Mouse (Mus musculus): ENCODE results near the gene Akr1c14. TPM values are rescaled to one million over a fixed set of nuclear protein-coding genes. Genes with fewer than 3 reads are reported as not detected.

Akr1c14 gene
- polyA plus RNA-seq (2017; shearing (Covaris generic)) = under 1 TPM; 0.19 to 0.72 TPM

GRCm38 (mm10) chr13:4048719-4049118 lies at the start of gene Akr1c14:
Gene Akr1c14, plus strand, starts transcription at chr13:4049011.

Other genes starting within 250 kb of the Akr1c14 start
- under 1 TPM in 1 of 2 experiments, not detected in 1; 0.47 TPM for gene Calml3, start 244.7 kb upstream of the Akr1c14 start, polyA plus RNA-seq (2017; shearing (Covaris generic))
- under 1 TPM in 1 of 2 experiments, not detected in 1; 0.34 TPM for gene Calm4, start 211.3 kb upstream of the Akr1c14 start, polyA plus RNA-seq (2017; shearing (Covaris generic))
- gene Calm5, start 194.8 kb upstream of the Akr1c14 start, polyA plus RNA-seq (2017; shearing (Covaris generic)) = 1 to 10 TPM in 1 of 2 experiments, not detected in 1; 2.1 TPM
- 10 to 100 TPM; 28.3 to 34.2 TPM for gene Net1, start 130.8 kb upstream of the Akr1c14 start, polyA plus RNA-seq (2017; shearing (Covaris generic))
- under 1 TPM; 0.42 to 0.89 TPM for gene Tubal3, start 130.7 kb upstream of the Akr1c14 start, polyA plus RNA-seq (2017; shearing (Covaris generic))
- gene Ucn3, start 103.7 kb upstream of the Akr1c14 start, polyA plus RNA-seq (2017; shearing (Covaris generic)) = not detected
- gene Akr1c18, start 101.6 kb downstream of the Akr1c14 start, polyA plus RNA-seq (2017; shearing (Covaris generic)) = under 1 TPM in 1 of 2 experiments, not detected in 1; 0.34 TPM
- gene Akr1c13, start 142.1 kb downstream of the Akr1c14 start, polyA plus RNA-seq (2017; shearing (Covaris generic)) = 10 to 100 TPM; 30.7 to 72.6 TPM
- gene Akr1c19, start 179.7 kb downstream of the Akr1c14 start, polyA plus RNA-seq (2017; shearing (Covaris generic)) = under 1 TPM; 0.05 to 0.15 TPM
- gene Akr1c12, start 230.4 kb downstream of the Akr1c14 start, polyA plus RNA-seq (2017; shearing (Covaris generic)) = 10 to 100 TPM in 1 of 2 experiments, 1 to 10 TPM in 1; 3.9 to 26.3 TPM

Data from inflammation-experienced regulatory T-cells (primary cell).